Mouse (Mus musculus) frontal cortex, postnatal 14 days (tissue): ENCODE data around the gene 1700020N15Rik.
"Not testable (repeated sequence)": the region's sequence is repeated elsewhere in the genome, so short reads cannot be mapped to it uniquely, and the experiment has no call there.

Source experiments
- DNase-seq, 2 experiments: peaks; one replicate each; pipeline ENCODE4 v3.0.0; 2022; ENCODE audit warnings: low spot score in 2 of 2

The 1700020N15Rik gene

DNA sequence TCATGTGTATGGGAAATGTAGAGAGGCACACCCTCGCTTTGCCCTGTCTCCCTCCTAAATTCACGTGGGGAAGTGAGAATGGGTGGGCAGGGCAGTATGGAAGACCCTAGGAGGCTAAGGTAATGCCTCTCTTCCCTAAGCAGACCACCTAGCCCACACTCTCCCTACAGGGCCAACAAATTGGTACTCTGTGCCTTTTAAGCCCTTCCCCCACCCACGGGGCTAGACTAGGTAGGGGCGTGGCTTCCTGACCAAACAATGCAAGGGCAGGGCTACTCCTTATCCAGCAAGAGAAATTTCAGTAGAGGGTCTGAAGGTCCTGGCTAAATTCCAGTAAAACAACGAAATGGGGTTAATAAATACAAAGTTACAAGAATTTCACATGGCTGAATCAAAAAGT, at the start of gene 1700020N15Rik:
Gene 1700020N15Rik (plus strand): TSS at position 301 of the 400 bp plus-strand sequence.
- DNase-seq = not testable (repeated sequence)

DNA sequence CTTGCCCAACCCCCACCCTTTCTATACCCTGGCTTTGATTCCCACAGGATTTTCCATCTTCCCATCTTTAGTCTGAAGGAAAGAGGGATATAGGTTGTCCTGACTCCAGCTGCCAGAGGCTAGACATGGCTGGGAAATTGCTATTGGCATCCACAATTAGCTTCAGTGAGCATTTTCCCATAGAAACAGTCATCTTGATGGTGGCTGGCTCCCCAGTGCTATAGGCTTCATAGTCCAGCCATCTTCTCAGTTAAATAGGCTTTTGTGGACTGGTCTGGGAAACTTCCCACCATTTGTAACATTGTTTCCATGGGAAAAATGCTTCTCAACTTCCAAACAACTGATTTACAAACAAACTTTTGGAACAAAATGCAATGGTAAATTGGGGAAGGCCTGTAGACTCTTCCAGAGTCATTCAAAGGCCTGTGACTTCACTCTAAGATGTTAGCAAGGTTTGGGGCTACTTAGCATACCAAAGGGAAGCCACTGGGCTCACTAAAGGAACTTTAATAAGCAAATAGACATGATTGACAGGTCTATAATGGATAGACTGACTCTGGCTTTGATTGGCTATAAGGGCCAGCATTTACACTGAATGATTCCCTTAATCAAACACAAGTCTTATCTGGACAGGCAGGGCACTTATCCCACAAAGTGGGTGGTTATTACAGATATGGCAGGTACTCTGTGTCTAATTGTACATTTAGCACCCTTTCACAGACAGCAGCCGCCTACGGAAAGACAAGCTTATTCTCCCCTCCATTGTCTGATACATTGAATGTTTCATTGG, 31.9 kb downstream of the 1700020N15Rik start:
- DNase-seq = no peak
